Mouse (Mus musculus) limb, embryonic 14.5 days (tissue): ENCODE results near the gene Card9. TPM values are rescaled to one million over a fixed set of nuclear protein-coding genes. Genes with fewer than 3 reads are reported as not detected.

Experiments
- ATAC-seq: fragments of 200-750 bp; cut with Nextera tagmentation; 2 replicates; pipeline ENCODE4 v1.8.0; 2017; ENCODE audit warnings: low read depth, moderate number of reproducible peaks, moderate TSS enrichment; ENCODE audit not compliant: low FRiP score
- DNase-seq: peaks from one replicate; pipeline ENCODE4 v3.0.0-alpha.2; 2015; ENCODE audit warnings: low spot score
- H3K27ac ChIP-seq: fragments of 300-500 bp; sonication (generic); replicated peaks from 2 replicates; pipeline ENCODE4 v1.5.1; 2014; ENCODE audit warnings: low read depth, mild to moderate bottlenecking, low read length, moderate library complexity, mixed read lengths
- H3K27me3 ChIP-seq: fragments of 300-500 bp; sonication (generic); 2 replicates; pipeline ENCODE4 v1.6.1; 2014; ENCODE audit warnings: low read length, mixed read lengths; ENCODE audit not compliant: control insufficient read depth, insufficient read depth
- H3K36me3 ChIP-seq: fragments of 300-500 bp; sonication (generic); 2 replicates; pipeline ENCODE4 v1.6.1; 2014; ENCODE audit warnings: mild to moderate bottlenecking, low read length, moderate library complexity, mixed read lengths; ENCODE audit not compliant: control insufficient read depth, insufficient read depth
- H3K4me1 ChIP-seq: fragments of 300-500 bp; sonication (generic); 2 replicates; pipeline ENCODE4 v1.6.1; 2014; ENCODE audit warnings: antibody characterized with exemption, low read length, mixed read lengths; ENCODE audit not compliant: control insufficient read depth, insufficient read depth
- H3K4me2 ChIP-seq: fragments of 300-500 bp; sonication (generic); replicated peaks from 2 replicates; pipeline ENCODE4 v1.6.1; 2014; ENCODE audit warnings: low read depth, mild to moderate bottlenecking, low read length, moderate library complexity; ENCODE audit not compliant: severe bottlenecking
- H3K4me3 ChIP-seq: fragments of 300-500 bp; sonication (generic); replicated peaks from 2 replicates; pipeline ENCODE4 v1.5.1; 2014; ENCODE audit warnings: low read length
- H3K9ac ChIP-seq: fragments of 300-500 bp; sonication (generic); 2 replicates; pipeline ENCODE4 v1.6.1; 2014; ENCODE audit warnings: mild to moderate bottlenecking, low read depth, low read length, moderate library complexity; ENCODE audit not compliant: severe bottlenecking
- H3K9me3 ChIP-seq: fragments of 300-500 bp; sonication (generic); 2 replicates; pipeline ENCODE4 v1.6.1; 2016; ENCODE audit warnings: low read length; ENCODE audit not compliant: control insufficient read depth
- POLR2A ChIP-seq: fragments of 200-500 bp; IDR thresholded peaks from 2 replicates; pipeline ENCODE4 v1.8.0; 2012; ENCODE audit warnings: inconsistent platforms, mild to moderate bottlenecking, moderate library complexity, borderline replicate concordance; ENCODE audit not compliant: insufficient read depth, insufficient read length; ENCODE audit errors: extremely low read depth
- WGBS: fragments of 180-500 bp; shearing (Covaris S2); extraction: QIAGEN DNeasy Blood & Tissue Kit; methylation state at CpG from one replicate; pipeline ENCODE4 v1.1.7; 2014; 5-methylcytosine and 5-hydroxymethylcytosine counted together
- polyA plus RNA-seq, 2 experiments: library from polyadenylated mRNA; depleted of rRNA in 1 of 2; stranded (reverse) in 1 of 2; unstranded in 1 of 2; fragments of >200 nt; fragmentation: Nextera tagmentation in 1 of 2; extraction: Ambion mirVana in 1 of 2; gene quantifications; 2 replicates each; pipeline versions ENCODE4 v1.2.1 to v1.2.3; 2012 to 2014

Gene Card9
- polyA plus RNA-seq, 2 experiments: 1.2 to 4.1 TPM

DNA sequence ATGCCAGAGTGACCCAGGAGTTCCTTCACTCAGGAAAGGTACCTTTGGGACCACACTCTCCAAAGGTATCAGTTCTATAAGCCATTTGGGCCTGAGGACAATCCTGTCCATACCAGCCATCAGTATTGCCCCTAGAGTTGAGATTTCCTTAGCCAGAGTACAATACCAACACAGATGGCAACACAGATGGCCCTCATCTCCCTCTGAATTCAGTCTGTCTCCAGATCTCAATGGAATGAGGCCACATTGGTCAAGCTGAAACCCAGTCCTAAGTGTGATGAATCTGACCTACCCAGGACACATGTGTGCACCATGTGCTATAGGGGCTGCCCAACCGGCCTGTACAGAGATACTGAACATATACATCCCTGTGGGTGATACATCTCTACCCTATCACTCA is 41.5 kb upstream of the Card9 start:
- no peak overlapping the region for H3K27ac ChIP-seq
- no peak for ATAC-seq
- 72% methylated on average over 1 of the region's 1 CpGs for WGBS
- H3K4me2 ChIP-seq: no peak overlapping the region
- no peaks in the 10 kb centered on the region for H3K27me3 ChIP-seq
- no peak for TF ChIP-seq POLR2A
- peaks cover 6% of the 10 kb centered on the region for H3K4me1 ChIP-seq
- no peak for DNase-seq
- no peaks in the 10 kb centered on the region for H3K9me3 ChIP-seq
- H3K36me3 ChIP-seq: peaks cover 61% of the 10 kb centered on the region
- no peak overlapping the region for H3K4me3 ChIP-seq
- no peak overlapping the region for H3K9ac ChIP-seq

DNA sequence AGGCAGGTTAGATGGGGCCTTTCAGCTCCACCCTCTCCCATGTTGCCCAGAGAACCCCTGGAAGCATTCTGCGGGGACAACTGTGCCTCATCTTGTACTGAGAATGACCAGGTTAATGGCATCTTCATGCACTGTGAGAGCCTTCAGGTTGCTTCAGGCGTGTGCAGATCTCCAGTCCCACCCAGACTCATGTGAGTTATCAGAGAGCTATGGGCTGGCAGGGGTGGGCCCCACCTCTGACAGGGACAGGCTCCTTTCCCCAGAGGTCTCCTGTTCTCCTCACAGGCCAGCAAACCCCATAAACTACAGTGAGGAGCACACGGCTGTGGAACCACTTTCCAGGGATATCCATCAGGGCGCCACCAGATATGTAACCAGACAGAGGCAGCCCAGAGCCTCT is 40.3 kb upstream of the Card9 start:
- WGBS: 90% methylated on average over 4 of the region's 4 CpGs
- no peak for ATAC-seq
- Histone ChIP-seq H3K27me3 (no peaks in the 10 kb centered on the region), H3K9ac (no peak overlapping the region), H3K36me3 (peaks cover 70% of the 10 kb centered on the region), H3K27ac (no peak overlapping the region), H3K4me2 (no peak overlapping the region), H3K9me3 (no peaks in the 10 kb centered on the region), H3K4me3 (no peak overlapping the region), H3K4me1 (no peaks in the 10 kb centered on the region)
- TF ChIP-seq POLR2A: no peak
- DNase-seq: no peak

DNA sequence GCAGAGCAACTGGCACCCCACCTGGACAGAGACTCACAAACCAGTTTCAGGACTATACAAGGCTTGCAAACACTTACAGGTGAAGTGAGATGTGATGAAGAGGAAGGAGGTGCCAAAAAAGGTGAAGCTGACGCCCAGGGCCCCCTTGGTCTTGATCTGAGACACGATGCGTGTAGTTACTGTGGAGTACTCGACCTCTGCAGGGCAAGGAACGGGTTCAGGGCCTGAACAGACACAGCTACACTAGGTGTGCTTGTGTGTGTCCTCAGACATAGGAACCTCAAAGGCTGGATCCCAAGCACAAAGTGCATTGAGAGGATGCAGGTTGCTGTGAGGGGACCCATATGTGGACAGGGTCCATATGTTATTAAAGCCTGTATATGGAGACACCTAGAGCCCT is 39.6 kb upstream of the Card9 start:
- Histone ChIP-seq H3K9me3 (no peaks in the 10 kb centered on the region), H3K27me3 (no peaks in the 10 kb centered on the region), H3K9ac (no peak overlapping the region), H3K4me2 (no peak overlapping the region), H3K4me1 (no peaks in the 10 kb centered on the region), H3K36me3 (peaks cover 76% of the 10 kb centered on the region), H3K4me3 (no peak overlapping the region), H3K27ac (no peak overlapping the region)
- 90% methylated on average over 5 of the region's 5 CpGs for WGBS
- DNase-seq (no peak), ATAC-seq (no peak)
- no peak for TF ChIP-seq POLR2A

DNA sequence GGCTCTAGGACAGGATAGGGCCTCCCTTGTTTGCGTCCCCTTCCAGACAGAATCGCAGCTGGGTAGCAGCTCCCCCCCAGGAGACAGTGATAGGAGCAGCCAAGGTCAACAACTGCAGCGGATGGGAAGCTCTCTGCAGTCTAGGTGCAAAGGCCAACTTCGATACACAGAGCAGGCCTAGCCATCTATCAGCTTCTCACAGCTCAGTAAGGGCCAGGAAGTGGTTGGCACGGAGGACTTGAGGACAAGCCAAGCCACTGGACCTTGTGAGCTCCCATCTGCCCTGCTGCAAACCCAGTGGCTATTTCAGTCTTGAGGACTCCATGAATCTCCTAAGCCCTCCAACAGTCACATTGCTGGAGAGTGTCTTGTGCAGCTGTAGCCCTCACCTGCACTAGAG is 38.9 kb upstream of the Card9 start:
- no peak overlapping the region for H3K9ac ChIP-seq
- DNase-seq: no peak
- H3K4me2 ChIP-seq: no peak overlapping the region

DNA sequence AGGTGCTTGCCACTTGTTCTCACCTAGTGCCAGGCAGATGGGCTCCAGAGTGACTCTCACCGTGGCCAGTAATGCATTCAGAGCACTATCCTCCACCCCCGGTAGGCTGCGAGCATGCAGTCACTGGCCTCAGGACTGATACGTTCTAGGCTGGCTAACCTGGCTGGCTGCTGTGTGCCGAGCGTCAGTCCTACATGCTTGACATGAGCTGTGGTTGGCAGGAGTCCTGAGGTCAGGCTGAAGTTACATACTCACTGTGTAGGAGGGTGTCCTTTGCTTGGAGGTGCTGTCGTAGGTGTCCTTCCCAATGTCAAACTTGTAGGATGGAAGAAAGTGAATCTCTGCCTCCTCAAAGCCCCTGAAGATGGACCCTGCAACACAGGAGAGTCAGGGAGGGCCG is 38.3 kb upstream of the Card9 start:
- no peak for ATAC-seq
- no peak overlapping the region for H3K9ac ChIP-seq
- WGBS: 88% methylated on average over 8 of the region's 8 CpGs

More for the DNA sequence above, 38.9 kb upstream of the Card9 start:
- 84% methylated on average over 5 of the region's 5 CpGs for WGBS
- no peak for ATAC-seq
- Histone ChIP-seq H3K27ac (no peak overlapping the region), H3K36me3 (peaks cover 77% of the 10 kb centered on the region), H3K27me3 (no peaks in the 10 kb centered on the region), H3K4me3 (no peak overlapping the region), H3K9me3 (no peaks in the 10 kb centered on the region), H3K4me1 (no peaks in the 10 kb centered on the region)
- no peak for TF ChIP-seq POLR2A

DNA sequence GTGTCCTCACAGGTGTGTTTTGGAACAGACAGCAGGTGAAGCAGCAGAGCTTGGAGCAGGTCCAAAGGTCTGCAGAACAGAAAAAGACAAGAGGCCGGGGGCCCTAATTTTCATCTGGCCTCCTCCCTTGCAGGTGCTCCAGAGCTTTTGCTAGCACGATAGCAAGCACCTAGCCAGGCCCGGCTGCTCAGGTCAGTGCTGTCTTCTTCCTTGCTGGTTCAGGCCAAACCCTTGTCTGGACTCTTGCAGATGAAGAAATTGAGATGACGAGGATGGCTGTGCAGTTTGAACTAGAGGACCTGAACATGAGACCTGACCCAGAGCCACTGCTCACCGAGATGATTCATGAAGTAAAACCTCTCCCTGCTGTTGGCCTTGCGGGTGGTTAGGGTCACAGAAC is 30.9 kb upstream of the Card9 start:
- no peak overlapping the region for H3K4me2 ChIP-seq
- no peak for ATAC-seq
- no peak for TF ChIP-seq POLR2A
- no peaks in the 10 kb centered on the region for H3K9me3 ChIP-seq
- 85% methylated on average over 6 of the region's 6 CpGs for WGBS
- peaks cover 76% of the 10 kb centered on the region for H3K36me3 ChIP-seq
- no peaks in the 10 kb centered on the region for H3K27me3 ChIP-seq
- no peak overlapping the region for H3K27ac ChIP-seq
- H3K4me3 ChIP-seq: no peak overlapping the region
- H3K4me1 ChIP-seq: peaks cover 10% of the 10 kb centered on the region
- H3K9ac ChIP-seq: no peak overlapping the region
- DNase-seq: no peak

More for the DNA sequence above, 38.3 kb upstream of the Card9 start:
- Histone ChIP-seq H3K4me2 (no peak overlapping the region), H3K27me3 (no peaks in the 10 kb centered on the region), H3K4me3 (no peak overlapping the region), H3K4me1 (no peaks in the 10 kb centered on the region), H3K9me3 (no peaks in the 10 kb centered on the region), H3K27ac (no peak overlapping the region), H3K36me3 (peaks cover 84% of the 10 kb centered on the region)
- TF ChIP-seq POLR2A: no peak
- no peak for DNase-seq
